Comparison of ENCODE assay signal across 8 mouse cellular contexts in the genomic region with DNA sequence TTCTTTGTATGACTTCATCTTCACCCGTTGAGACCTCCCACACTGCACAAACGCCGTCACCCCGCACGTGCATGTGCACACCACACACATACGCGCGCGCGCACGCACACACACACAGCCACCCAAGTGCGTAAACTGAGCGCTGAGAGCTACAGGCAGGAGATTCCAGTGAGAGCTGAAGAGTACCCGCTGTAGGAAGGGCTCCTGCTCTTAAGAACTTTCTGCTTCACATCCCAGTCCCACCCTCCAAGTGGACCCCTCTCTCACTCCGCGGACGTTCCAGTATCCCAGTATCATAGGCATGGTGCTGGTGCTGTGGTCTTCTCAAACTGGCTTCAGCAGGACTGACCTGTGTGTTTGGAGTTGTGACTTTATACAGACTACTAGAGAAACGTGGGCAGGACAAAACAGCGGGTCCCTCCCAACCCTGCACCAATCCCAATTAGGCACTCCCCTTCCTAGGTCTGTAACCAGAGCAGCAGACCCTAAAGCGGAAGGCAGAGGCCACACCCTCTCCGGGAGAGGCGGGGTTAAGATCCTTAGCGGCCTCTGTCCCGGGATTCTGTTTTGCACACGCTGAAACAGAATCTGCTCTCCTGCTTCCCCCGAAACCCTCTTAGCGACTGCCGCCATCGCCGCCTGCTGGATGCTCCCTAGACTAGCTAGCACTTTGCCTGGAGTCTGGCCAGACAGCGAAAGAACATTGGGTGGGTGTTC. TPM values are rescaled to one million over a fixed set of nuclear protein-coding genes. Genes with fewer than 3 reads are reported as not detected.
A peak's percentile ranks its signal among the peaks of the same experiment; 100 is the strongest.
DNase-seq lines count a peak whose midpoint lies in the region; ATAC-seq lines count a peak whose summit lies in the region.

TSS of gene Gstm1 (minus strand) at position 501 of the 717 bp plus-strand sequence.

- peak; percentile 97 for DNase-seq in adipocyte (ENCODE audit: low spot score)
- DNase-seq in embryo, embryonic 10.5 days (ENCODE audit: low spot score), result peak; percentile 98
- DNase-seq in gastrocnemius, postnatal 14 days, result peak; percentile 96
- DNase-seq in left cerebral cortex, postnatal 10 days (ENCODE audit: extremely low spot score in 1 of 2, low spot score in 2 of 2), result peak; percentile 91 to 97
- peak; percentile 91 for DNase-seq in right cerebral cortex, postnatal 25 days
- peak; percentile 95 to 96 for DNase-seq in urinary bladder, postnatal 4 days (ENCODE audit: low spot score in 2 of 2)

- peak; percentile 61 for ATAC-seq in inflammation-experienced regulatory T-cells, adult 6 months
- ATAC-seq in megakaryocyte-erythroid progenitor cell, adult 5-6 weeks (replicated peaks; ENCODE audit: low FRiP score, low TSS enrichment, poor library complexity, severe bottlenecking), result peak; percentile 92

- intact Hi-C loops in gastrocnemius, postnatal 14 days (cut with DNase I; ENCODE audit: low total_unique reads), result no loop called here
- intact Hi-C loops in left cerebral cortex, postnatal 10 days (cut with DNase I), result loop anchor here (5.0 to 10.0 kb wide), 3 partner anchors 65 to 150 kb away; partner anchors contain the start of gene Gstm7

RNA-seq across cellular contexts. Expression of gene Gstm1, which starts in this region (rescaled TPM):
- total RNA-seq in gastrocnemius, postnatal 14 days (2021), result 10 to 100 TPM; 84.0 to 90.4 TPM
- polyA plus RNA-seq in inflammation-experienced regulatory T-cells, adult 6 months (2017; shearing (Covaris generic)), result 1 to 10 TPM; 1.1 to 2.7 (median 1.4) TPM
- 10 to 100 TPM; 54.5 to 67.8 TPM for total RNA-seq in left cerebral cortex, postnatal 10 days (2021)
- total RNA-seq in megakaryocyte-erythroid progenitor cell, adult 5-6 weeks (2014; fragmentation: Nextera tagmentation), result 9.1 and 18.8 TPM in 2 replicates
- total RNA-seq in megakaryocyte-erythroid progenitor cell, adult 5-6 weeks (2017), result 8.4 and 14.7 TPM in 2 replicates

Comparison
In these comparisons a context has a peak if more than half of its experiments do, and no peak if none do; other contexts are left out.
1. Peak in every context shown above with its lines: DNase-seq and ATAC-seq.